Mouse (Mus musculus): ENCODE measurements around the gene Erbb4. TPM values are rescaled to one million over a fixed set of nuclear protein-coding genes. Genes with fewer than 3 reads are reported as not detected.

Gene Erbb4
- polyA plus RNA-seq, 1 experiment from 2014 or later, result not detected

- Histone ChIP-seq H3K9ac (ENCODE audit: low read depth, low read length) (no peak overlapping the region), H3K36me3 (ENCODE audit: control insufficient read depth, insufficient read depth) (no peaks in the 10 kb centered on the region), H3K4me3 (ENCODE audit: low read depth, low read length) (no peak overlapping the region), H3K9me3 (ENCODE audit: control insufficient read depth) (no peaks in the 10 kb centered on the region), H3K27me3 (replicated peaks; ENCODE audit: control insufficient read depth, insufficient read depth, low read length) (no peaks in the 10 kb centered on the region), H3K4me1 (replicated peaks; ENCODE audit: control insufficient read depth, insufficient read depth, low read length) (no peaks in the 10 kb centered on the region), H3K27ac (ENCODE audit: low read depth, low read length) (no peak overlapping the region), H3K4me2 (replicated peaks; ENCODE audit: low read depth) (no peak overlapping the region)
- no peak for ATAC-seq
- WGBS, result 80% methylated on average over 3 of the region's 3 CpGs
- TF ChIP-seq CTCF (IDR thresholded peaks at IDR 0.05; ENCODE audit: low read depth), result no peak
Measured at GRCm38 (mm10) chr1:68886823-68887222, 221.0 kb downstream of the Erbb4 start.

GRCm38 (mm10) chr1:68874954-68875353 lies 232.9 kb downstream of the Erbb4 start:
- Histone ChIP-seq H3K9me3 (ENCODE audit: control insufficient read depth) (no peaks in the 10 kb centered on the region), H3K27ac (ENCODE audit: low read depth, low read length) (no peak overlapping the region), H3K4me1 (replicated peaks; ENCODE audit: control insufficient read depth, insufficient read depth, low read length) (no peaks in the 10 kb centered on the region), H3K4me2 (replicated peaks; ENCODE audit: low read depth) (no peak overlapping the region), H3K27me3 (replicated peaks; ENCODE audit: control insufficient read depth, insufficient read depth, low read length) (no peaks in the 10 kb centered on the region), H3K4me3 (ENCODE audit: low read depth, low read length) (no peak overlapping the region), H3K36me3 (ENCODE audit: control insufficient read depth, insufficient read depth) (no peaks in the 10 kb centered on the region), H3K9ac (ENCODE audit: low read depth, low read length) (no peak overlapping the region)
- no peak for ATAC-seq
- TF ChIP-seq CTCF (IDR thresholded peaks at IDR 0.05; ENCODE audit: low read depth), result no peak
- WGBS, result 72% methylated on average over 8 of the region's 8 CpGs

- H3K27ac ChIP-seq (ENCODE audit: low read depth, low read length), result no peak overlapping the region
- H3K4me1 ChIP-seq (replicated peaks; ENCODE audit: control insufficient read depth, insufficient read depth, low read length), result no peaks in the 10 kb centered on the region
- no peak overlapping the region for H3K9ac ChIP-seq (ENCODE audit: low read depth, low read length)
- no peaks in the 10 kb centered on the region for H3K9me3 ChIP-seq (ENCODE audit: control insufficient read depth)
- TF ChIP-seq CTCF (IDR thresholded peaks at IDR 0.05; ENCODE audit: low read depth), result no peak
- 88% methylated on average over 1 of the region's 1 CpGs for WGBS
- H3K4me2 ChIP-seq (replicated peaks; ENCODE audit: low read depth), result no peak overlapping the region
- no peaks in the 10 kb centered on the region for H3K36me3 ChIP-seq (ENCODE audit: control insufficient read depth, insufficient read depth)
- ATAC-seq, result no peak
- H3K4me3 ChIP-seq (ENCODE audit: low read depth, low read length), result no peak overlapping the region
- H3K27me3 ChIP-seq (replicated peaks; ENCODE audit: control insufficient read depth, insufficient read depth, low read length), result no peaks in the 10 kb centered on the region
Measured at GRCm38 (mm10) chr1:68873635-68874020, 234.2 kb downstream of the Erbb4 start.

- H3K9ac ChIP-seq (ENCODE audit: low read depth, low read length), result no peak overlapping the region
- H3K27me3 ChIP-seq (replicated peaks; ENCODE audit: control insufficient read depth, insufficient read depth, low read length), result no peaks in the 10 kb centered on the region
- H3K27ac ChIP-seq (ENCODE audit: low read depth, low read length), result no peak overlapping the region
- no peak for ATAC-seq
- H3K36me3 ChIP-seq (ENCODE audit: control insufficient read depth, insufficient read depth), result no peaks in the 10 kb centered on the region
- H3K4me2 ChIP-seq (replicated peaks; ENCODE audit: low read depth), result no peak overlapping the region
- H3K4me1 ChIP-seq (replicated peaks; ENCODE audit: control insufficient read depth, insufficient read depth, low read length), result no peaks in the 10 kb centered on the region
- H3K4me3 ChIP-seq (ENCODE audit: low read depth, low read length), result no peak overlapping the region
- WGBS, result 77% methylated on average over 2 of the region's 2 CpGs
- no peak for TF ChIP-seq CTCF (IDR thresholded peaks at IDR 0.05; ENCODE audit: low read depth)
- no peaks in the 10 kb centered on the region for H3K9me3 ChIP-seq (ENCODE audit: control insufficient read depth)
Measured at GRCm38 (mm10) chr1:68872976-68873634, 234.8 kb downstream of the Erbb4 start.

- Histone ChIP-seq H3K4me3 (ENCODE audit: low read depth, low read length) (no peak overlapping the region), H3K9ac (ENCODE audit: low read depth, low read length) (no peak overlapping the region), H3K9me3 (ENCODE audit: control insufficient read depth) (no peaks in the 10 kb centered on the region), H3K27me3 (replicated peaks; ENCODE audit: control insufficient read depth, insufficient read depth, low read length) (no peaks in the 10 kb centered on the region), H3K36me3 (ENCODE audit: control insufficient read depth, insufficient read depth) (no peaks in the 10 kb centered on the region), H3K27ac (ENCODE audit: low read depth, low read length) (no peak overlapping the region), H3K4me2 (replicated peaks; ENCODE audit: low read depth) (no peak overlapping the region), H3K4me1 (replicated peaks; ENCODE audit: control insufficient read depth, insufficient read depth, low read length) (no peaks in the 10 kb centered on the region)
- WGBS, result 80% methylated on average over 2 of the region's 2 CpGs
- ATAC-seq, result no peak
- no peak for TF ChIP-seq CTCF (IDR thresholded peaks at IDR 0.05; ENCODE audit: low read depth)
Measured at GRCm38 (mm10) chr1:68860341-68860740, 247.5 kb downstream of the Erbb4 start.

- Histone ChIP-seq H3K9me3 (ENCODE audit: control insufficient read depth) (no peaks in the 10 kb centered on the region), H3K9ac (ENCODE audit: low read depth, low read length) (no peak overlapping the region), H3K27ac (ENCODE audit: low read depth, low read length) (no peak overlapping the region), H3K36me3 (ENCODE audit: control insufficient read depth, insufficient read depth) (no peaks in the 10 kb centered on the region), H3K27me3 (replicated peaks; ENCODE audit: control insufficient read depth, insufficient read depth, low read length) (no peaks in the 10 kb centered on the region), H3K4me2 (replicated peaks; ENCODE audit: low read depth) (no peak overlapping the region), H3K4me1 (replicated peaks; ENCODE audit: control insufficient read depth, insufficient read depth, low read length) (no peaks in the 10 kb centered on the region), H3K4me3 (ENCODE audit: low read depth, low read length) (no peak overlapping the region)
- TF ChIP-seq CTCF (IDR thresholded peaks at IDR 0.05; ENCODE audit: low read depth), result no peak
- WGBS, result 89% methylated on average over 4 of the region's 4 CpGs
- ATAC-seq, result no peak
Measured at GRCm38 (mm10) chr1:68859480-68859879, 248.4 kb downstream of the Erbb4 start.

GRCm38 (mm10) chr1:68839352-68839751 lies 268.5 kb downstream of the Erbb4 start:
- Histone ChIP-seq H3K36me3 (ENCODE audit: control insufficient read depth, insufficient read depth) (no peaks in the 10 kb centered on the region), H3K4me3 (ENCODE audit: low read depth, low read length) (no peak overlapping the region), H3K4me2 (replicated peaks; ENCODE audit: low read depth) (no peak overlapping the region), H3K27me3 (replicated peaks; ENCODE audit: control insufficient read depth, insufficient read depth, low read length) (no peaks in the 10 kb centered on the region), H3K9me3 (ENCODE audit: control insufficient read depth) (no peaks in the 10 kb centered on the region), H3K4me1 (replicated peaks; ENCODE audit: control insufficient read depth, insufficient read depth, low read length) (no peaks in the 10 kb centered on the region), H3K27ac (ENCODE audit: low read depth, low read length) (no peak overlapping the region), H3K9ac (ENCODE audit: low read depth, low read length) (no peak overlapping the region)
- WGBS, result 69% methylated on average over 4 of the region's 4 CpGs
- ATAC-seq, result no peak
- TF ChIP-seq CTCF (IDR thresholded peaks at IDR 0.05; ENCODE audit: low read depth), result no peak

All from intestine, postnatal 0 days (tissue).